Mouse (Mus musculus): Measurements from ENCODE around the gene Vmn2r84.

GRCm38 (mm10) chr10:130394232-130394631 lies at the start of gene Vmn2r84:
- no peak for TF ChIP-seq CTCF (IDR thresholded peaks at IDR 0.05; ENCODE audit: borderline replicate concordance, extremely low read depth, insufficient read depth, insufficient read length)
- no peak for TF ChIP-seq POLR2A (IDR thresholded peaks at IDR 0.05; ENCODE audit: borderline replicate concordance, extremely low read depth, insufficient read depth, insufficient read length, poor library complexity, severe bottlenecking)

All from brain, embryonic 14.5 days (tissue).